Mouse (Mus musculus) hindbrain, postnatal 0 days (tissue): Measurements from ENCODE around the gene Ppie. TPM values are rescaled to one million over a fixed set of nuclear protein-coding genes. Genes with fewer than 3 reads are reported as not detected.

Experiments
- ATAC-seq: fragments of 200-750 bp; cut with Nextera tagmentation; 2 replicates; pipeline ENCODE4 v1.8.0; 2017; ENCODE audit warnings: mild to moderate bottlenecking, moderate TSS enrichment, moderate library complexity
- DNase-seq: peaks from one replicate; pipeline ENCODE4 v3.0.0-alpha.2; 2015; ENCODE audit warnings: low spot score
- H3K27ac ChIP-seq: fragments of 300-500 bp; sonication (generic); 2 replicates; pipeline ENCODE4 v1.5.1; 2014; ENCODE audit warnings: mild to moderate bottlenecking
- H3K27me3 ChIP-seq: fragments of 300-500 bp; sonication (generic); 2 replicates; pipeline ENCODE4 v1.6.1; 2014; ENCODE audit warnings: low read length, mixed read lengths; ENCODE audit not compliant: insufficient read depth
- H3K36me3 ChIP-seq: fragments of 300-500 bp; sonication (generic); 2 replicates; pipeline ENCODE4 v1.6.1; 2014; ENCODE audit warnings: low read length, mixed read lengths; ENCODE audit not compliant: insufficient read depth
- H3K4me1 ChIP-seq: fragments of 300-500 bp; sonication (generic); 2 replicates; pipeline ENCODE4 v1.6.1; 2014; ENCODE audit warnings: antibody characterized with exemption, low read length, mixed read lengths; ENCODE audit not compliant: insufficient read depth
- H3K4me2 ChIP-seq: fragments of 300-500 bp; sonication (generic); 2 replicates; pipeline ENCODE4 v1.6.1; 2014; ENCODE audit warnings: low read depth, mild to moderate bottlenecking, low read length, moderate library complexity, mixed read lengths
- H3K4me3 ChIP-seq: fragments of 300-500 bp; sonication (generic); 2 replicates; pipeline ENCODE4 v1.5.1; 2014; ENCODE audit warnings: low read length
- H3K9ac ChIP-seq: fragments of 300-500 bp; sonication (generic); replicated peaks from 2 replicates; pipeline ENCODE4 v1.6.1; 2014; ENCODE audit warnings: mild to moderate bottlenecking, low read length, moderate library complexity, mixed read lengths
- H3K9me3 ChIP-seq: fragments of 300-500 bp; sonication (generic); 2 replicates; pipeline ENCODE4 v1.6.1; 2016; ENCODE audit warnings: low read length, mixed read lengths
- CTCF ChIP-seq: IDR thresholded peaks from 2 replicates; pipeline ENCODE4 v1.5.1; 2016; ENCODE audit warnings: antibody characterized with exemption, control low read depth, low read depth
- WGBS: fragments of 180-500 bp; shearing (Covaris S2); extraction: QIAGEN DNeasy Blood & Tissue Kit; methylation state at CpG from one replicate; pipeline ENCODE4 v1.1.7; 2014; 5-methylcytosine and 5-hydroxymethylcytosine counted together
- polyA plus RNA-seq: library from polyadenylated mRNA; unstranded; fragments of >200 nt; fragmentation: Nextera tagmentation; extraction: Ambion mirVana; gene quantifications from 2 replicates; pipeline ENCODE4 v1.2.1, GENCODE M21; 2015
- total RNA-seq: library from RNA; depleted of rRNA; stranded (reverse); fragments of >200 nt; gene quantifications from 2 replicates; pipeline ENCODE4 v1.2.3, GENCODE M21; 2014

Ppie gene
- total and polyA plus RNA-seq, 2 experiments from 2014 or later: 39.5 to 44.4 TPM

- ATAC-seq: peak; percentile 57
- H3K4me3 ChIP-seq: peak overlapping the region; percentile 26
- H3K9me3 ChIP-seq: no peaks in the 10 kb centered on the region
- peaks cover 7% of the 10 kb centered on the region; the same call in 1 of the 2 replicates for H3K4me1 ChIP-seq
- no peak for DNase-seq
- TF ChIP-seq CTCF: no peak
- H3K27ac ChIP-seq: no peak overlapping the region
- H3K36me3 ChIP-seq: no peaks in the 10 kb centered on the region
- peak overlapping the region; percentile 43 for H3K4me2 ChIP-seq
- 27% methylated on average over 24 of the region's 24 CpGs for WGBS
- H3K27me3 ChIP-seq: peaks cover 20% of the 10 kb centered on the region
- H3K9ac ChIP-seq: no peak overlapping the region
These were observed 34.3 kb downstream of the Ppie start for GRCm38 (mm10) chr4:123105451-123105790.

- no peak for TF ChIP-seq CTCF
- Histone ChIP-seq H3K27ac (no peak within 1 kb of the TSS), H3K36me3 (no peaks in the 10 kb centered on the region), H3K4me1 (peaks cover 7% of the 10 kb centered on the region; the same call in 1 of the 2 replicates), H3K4me2 (peak within 1 kb of the TSS; percentile 43), H3K9ac (no peak within 1 kb of the TSS), H3K4me3 (peak within 1 kb of the TSS; percentile 26), H3K27me3 (peaks cover 20% of the 10 kb centered on the region), H3K9me3 (no peaks in the 10 kb centered on the region)
- DNase-seq (no peak), ATAC-seq (peak; percentile 64)
- WGBS: 5% methylated on average over 75 of the region's 75 CpGs
These were observed 34.9 kb downstream of the Ppie start, which contains the start of gene Bmp8b for GRCm38 (mm10) chr4:123104651-123105450. Gene Bmp8b (plus strand): TSS chr4:123105165.

GRCm38 (mm10) chr4:123093869-123094268 is 45.9 kb downstream of the Ppie start:
- no peak overlapping the region for H3K4me2 ChIP-seq
- no peak overlapping the region for H3K4me3 ChIP-seq
- 72% methylated on average over 9 of the region's 9 CpGs for WGBS
- no peak for TF ChIP-seq CTCF
- no peaks in the 10 kb centered on the region for H3K27me3 ChIP-seq
- no peak for DNase-seq
- no peak for ATAC-seq
- no peaks in the 10 kb centered on the region for H3K9me3 ChIP-seq
- H3K4me1 ChIP-seq: no peaks in the 10 kb centered on the region
- H3K9ac ChIP-seq: no peak overlapping the region
- H3K36me3 ChIP-seq: no peaks in the 10 kb centered on the region
- H3K27ac ChIP-seq: no peak overlapping the region

DNA sequence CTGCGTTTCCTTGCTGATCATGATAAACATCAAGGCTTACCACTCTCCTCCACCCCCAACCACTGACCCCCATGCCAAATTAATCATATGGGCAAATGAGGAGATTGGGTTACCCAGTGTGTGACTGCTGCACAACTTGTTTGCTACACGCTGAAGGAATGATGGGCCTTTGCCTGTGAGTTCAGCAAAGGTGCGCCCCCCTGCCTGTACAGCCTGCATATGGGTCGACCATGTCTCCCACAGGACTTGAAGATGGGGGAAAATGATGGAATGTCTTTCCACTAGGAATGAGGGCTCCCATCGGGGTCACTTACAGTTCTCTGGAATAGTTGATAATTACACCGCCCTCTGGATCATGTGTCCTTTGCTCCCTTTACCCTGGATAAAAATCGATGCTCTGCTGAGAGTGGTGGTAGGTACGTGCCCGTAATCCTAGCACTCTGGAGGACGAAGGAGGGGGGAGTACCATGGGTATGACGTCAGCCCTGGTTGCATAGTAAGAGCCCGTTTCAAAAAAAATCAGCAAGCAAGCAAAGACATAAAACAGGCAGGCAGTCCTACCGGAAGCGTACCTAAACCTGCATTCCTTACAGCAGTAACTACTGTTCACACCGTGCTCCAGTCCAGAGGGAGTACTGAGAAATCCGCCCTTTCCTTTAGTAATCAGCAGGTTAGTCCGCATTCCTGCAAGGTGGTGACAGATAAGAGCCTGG is 46.5 kb downstream of the Ppie start:
- Histone ChIP-seq H3K27me3 (no peaks in the 10 kb centered on the region), H3K36me3 (no peaks in the 10 kb centered on the region), H3K9me3 (no peaks in the 10 kb centered on the region), H3K27ac (no peak overlapping the region), H3K4me1 (no peaks in the 10 kb centered on the region), H3K4me3 (no peak overlapping the region), H3K4me2 (0 out of 2 replicates have a peak overlapping the region, but pooled peaks have one; percentile 11), H3K9ac (no peak overlapping the region)
- 62% methylated on average over 17 of the region's 17 CpGs for WGBS
- DNase-seq: no peak
- TF ChIP-seq CTCF: no peak
- peak; percentile 64; the same call in 1 of the 2 replicates for ATAC-seq

GRCm38 (mm10) chr4:123092621-123093020 is 47.1 kb downstream of the Ppie start:
- WGBS: 73% methylated on average over 5 of the region's 5 CpGs
- no peak for TF ChIP-seq CTCF
- no peaks in the 10 kb centered on the region for H3K36me3 ChIP-seq
- H3K9me3 ChIP-seq: no peaks in the 10 kb centered on the region
- H3K9ac ChIP-seq: no peak overlapping the region
- no peak overlapping the region for H3K27ac ChIP-seq
- H3K27me3 ChIP-seq: no peaks in the 10 kb centered on the region
- no peaks in the 10 kb centered on the region for H3K4me1 ChIP-seq
- H3K4me3 ChIP-seq: no peak overlapping the region
- DNase-seq: no peak
- ATAC-seq: no peak
- no peak overlapping the region for H3K4me2 ChIP-seq

DNA sequence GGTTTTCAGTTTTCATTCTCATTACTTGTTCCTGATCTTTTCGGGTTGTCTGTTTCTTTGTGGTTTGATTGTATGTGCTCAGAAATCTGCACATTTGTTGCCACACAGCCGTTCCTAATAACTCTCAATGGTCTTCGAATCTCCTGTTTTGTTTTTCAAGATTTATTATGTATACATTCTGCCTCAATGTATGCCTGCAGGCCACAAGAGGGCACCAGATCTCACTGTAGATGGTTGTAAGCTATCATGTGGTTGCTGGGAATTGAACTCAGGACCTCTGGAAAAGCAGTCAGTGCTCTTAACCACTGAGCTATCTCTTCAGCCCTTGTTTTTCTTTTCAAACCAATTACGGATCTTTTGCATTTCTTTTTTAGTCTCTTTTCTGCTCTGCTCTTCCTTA is 53.4 kb downstream of the Ppie start:
- no peaks in the 10 kb centered on the region for H3K4me1 ChIP-seq
- no peak overlapping the region for H3K27ac ChIP-seq
- 89% methylated on average over 4 of the region's 4 CpGs for WGBS

More for the DNA sequence above, 53.4 kb downstream of the Ppie start:
- DNase-seq (no peak), ATAC-seq (no peak)
- no peaks in the 10 kb centered on the region for H3K9me3 ChIP-seq
- no peak overlapping the region for H3K4me2 ChIP-seq
- H3K9ac ChIP-seq: no peak overlapping the region
- no peak overlapping the region for H3K4me3 ChIP-seq
- H3K36me3 ChIP-seq: no peaks in the 10 kb centered on the region
- TF ChIP-seq CTCF: 0 out of 2 replicates have a peak, but pooled peaks have one; percentile 14
- H3K27me3 ChIP-seq: no peaks in the 10 kb centered on the region
